Mouse (Mus musculus): ENCODE measurements around the gene Gpld1.

DNA sequence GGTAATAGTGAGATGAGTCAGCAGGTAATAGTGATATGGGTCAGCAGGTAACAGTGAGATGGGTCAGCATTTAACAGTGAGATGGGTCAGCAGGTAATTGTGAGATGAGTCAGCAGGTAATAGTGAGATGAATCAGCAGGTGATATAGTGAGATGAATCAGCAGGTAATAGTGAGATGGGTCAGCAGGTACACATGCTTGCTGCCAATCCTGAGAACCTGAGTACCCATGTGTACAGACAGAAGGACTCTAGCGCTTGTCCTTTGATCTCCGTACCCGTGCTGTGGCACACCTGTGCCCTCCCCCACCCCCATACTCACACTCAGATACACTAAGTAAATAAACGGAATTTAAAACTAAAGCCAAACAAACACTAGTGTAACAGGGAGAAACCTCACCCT lies 28.0 kb upstream of the Gpld1 start:
- TF ChIP-seq CTCF (IDR thresholded peaks at IDR 0.05; ENCODE audit: borderline replicate concordance, insufficient read depth, low read length) (no peak), POLR2A (IDR thresholded peaks at IDR 0.05; ENCODE audit: low read depth, low read length) (no peak)
